Mouse (Mus musculus) neural tube, embryonic 14.5 days (tissue): ENCODE measurements around the gene Zfp775. TPM values are rescaled to one million over a fixed set of nuclear protein-coding genes. Genes with fewer than 3 reads are reported as not detected.

Experiments used
- ATAC-seq: fragments of 200-750 bp; cut with Nextera tagmentation; 2 replicates; pipeline ENCODE4 v1.8.0; 2017; ENCODE audit warnings: low read depth, mild to moderate bottlenecking, moderate TSS enrichment, moderate library complexity
- H3K27ac ChIP-seq: fragments of 300-500 bp; sonication (generic); 2 replicates; pipeline ENCODE4 v1.5.1; 2014; ENCODE audit warnings: low read depth, mild to moderate bottlenecking, control low read depth, low read length, moderate library complexity, mixed read lengths
- H3K27me3 ChIP-seq: fragments of 300-500 bp; sonication (generic); 2 replicates; pipeline ENCODE4 v1.6.1; 2014; ENCODE audit warnings: low read length; ENCODE audit not compliant: control insufficient read depth, insufficient read depth
- H3K36me3 ChIP-seq: fragments of 300-500 bp; sonication (generic); 2 replicates; pipeline ENCODE4 v1.6.1; 2014; ENCODE audit warnings: low read length, mixed read lengths; ENCODE audit not compliant: control insufficient read depth, insufficient read depth
- H3K4me1 ChIP-seq: fragments of 300-500 bp; sonication (generic); 2 replicates; pipeline ENCODE4 v1.6.1; 2014; ENCODE audit warnings: low read length; ENCODE audit not compliant: control insufficient read depth, insufficient read depth
- H3K4me2 ChIP-seq: fragments of 300-500 bp; sonication (generic); 2 replicates; pipeline ENCODE4 v1.6.1; 2014; ENCODE audit warnings: mild to moderate bottlenecking, low read depth, low read length, control low read depth
- H3K4me3 ChIP-seq: fragments of 300-500 bp; sonication (generic); 2 replicates; pipeline ENCODE4 v1.5.1; 2014; ENCODE audit warnings: low read depth, low read length, control low read depth, mixed read lengths
- H3K9ac ChIP-seq: fragments of 300-500 bp; sonication (generic); replicated peaks from 2 replicates; pipeline ENCODE4 v1.6.1; 2014; ENCODE audit warnings: low read depth, mild to moderate bottlenecking, control low read depth, low read length, mixed read lengths
- H3K9me3 ChIP-seq: fragments of 300-500 bp; sonication (generic); 2 replicates; pipeline ENCODE4 v1.6.1; 2016; ENCODE audit warnings: low read length; ENCODE audit not compliant: control insufficient read depth
- WGBS: fragments of 180-500 bp; shearing (Covaris S2); extraction: QIAGEN DNeasy Blood & Tissue Kit; methylation state at CpG from one replicate; pipeline ENCODE4 v1.1.7; 2014; 5-methylcytosine and 5-hydroxymethylcytosine counted together
- polyA plus RNA-seq: library from polyadenylated mRNA; unstranded; fragments of >200 nt; fragmentation: Nextera tagmentation; extraction: Ambion mirVana; gene quantifications from 2 replicates; pipeline ENCODE4 v1.2.1, GENCODE M21; 2014

Zfp775 gene
- polyA plus RNA-seq, 1 experiment from 2014 or later, result 12.3 TPM

- H3K9ac ChIP-seq, result no peak overlapping the region
- H3K9me3 ChIP-seq, result no peaks in the 10 kb centered on the region
- H3K4me2 ChIP-seq, result no peak overlapping the region
- peaks cover 3% of the 10 kb centered on the region; the same call in 1 of the 2 replicates for H3K36me3 ChIP-seq
- 79% methylated on average over 21 of the region's 21 CpGs for WGBS
- no peak overlapping the region for H3K27ac ChIP-seq
- ATAC-seq, result peak; percentile 22; the same call in 1 of the 2 replicates
- no peaks in the 10 kb centered on the region for H3K4me1 ChIP-seq
- no peaks in the 10 kb centered on the region for H3K27me3 ChIP-seq
- no peak overlapping the region for H3K4me3 ChIP-seq
These were observed 33.6 kb upstream of the Zfp775 start for GRCm38 (mm10) chr6:48568036-48568984.

- 82% methylated on average over 8 of the region's 8 CpGs for whole genome bisulfite sequencing
- ATAC-seq, result no peak
- Histone ChIP-seq H3K9me3 (no peaks in the 10 kb centered on the region), H3K36me3 (peaks cover 3% of the 10 kb centered on the region; the same call in 1 of the 2 replicates), H3K9ac (no peak overlapping the region), H3K4me3 (no peak overlapping the region), H3K27me3 (no peaks in the 10 kb centered on the region), H3K27ac (no peak overlapping the region), H3K4me1 (no peaks in the 10 kb centered on the region), H3K4me2 (no peak overlapping the region)
These were observed 32.6 kb upstream of the Zfp775 start for GRCm38 (mm10) chr6:48569065-48569807.

- no peaks in the 10 kb centered on the region for H3K4me1 ChIP-seq
- H3K36me3 ChIP-seq, result no peaks in the 10 kb centered on the region
- WGBS, result 92% methylated on average over 5 of the region's 5 CpGs
- ATAC-seq, result no peak
- H3K4me3 ChIP-seq, result no peak overlapping the region
- no peak overlapping the region for H3K27ac ChIP-seq
- H3K27me3 ChIP-seq, result no peaks in the 10 kb centered on the region
- H3K9ac ChIP-seq, result no peak overlapping the region
- H3K9me3 ChIP-seq, result no peaks in the 10 kb centered on the region
- H3K4me2 ChIP-seq, result no peak overlapping the region
These were observed 29.8 kb upstream of the Zfp775 start for GRCm38 (mm10) chr6:48572014-48572413.

- Histone ChIP-seq H3K27ac (no peak within 1 kb of the TSS), H3K4me3 (no peak within 1 kb of the TSS), H3K36me3 (no peaks in the 10 kb centered on the region), H3K9me3 (no peaks in the 10 kb centered on the region), H3K27me3 (no peaks in the 10 kb centered on the region), H3K4me1 (no peaks in the 10 kb centered on the region), H3K4me2 (no peak within 1 kb of the TSS), H3K9ac (no peak within 1 kb of the TSS)
- no peak for ATAC-seq
- 45% methylated on average over 6 of the region's 6 CpGs for WGBS
These were observed 29.2 kb upstream of the Zfp775 start, which contains the start of gene Rarres2 for GRCm38 (mm10) chr6:48572572-48573061. Gene Rarres2, minus strand, starts transcription at chr6:48572789.

GRCm38 (mm10) chr6:48573280-48573679 is 28.6 kb upstream of the Zfp775 start:
- Histone ChIP-seq H3K4me3 (no peak overlapping the region), H3K4me1 (no peaks in the 10 kb centered on the region)

GRCm38 (mm10) chr6:48573981-48574380 is 27.9 kb upstream of the Zfp775 start:
- WGBS, result 81% methylated on average over 3 of the region's 3 CpGs
- no peak for ATAC-seq
- Histone ChIP-seq H3K9me3 (no peaks in the 10 kb centered on the region), H3K4me2 (no peak overlapping the region), H3K36me3 (no peaks in the 10 kb centered on the region), H3K4me1 (no peaks in the 10 kb centered on the region), H3K9ac (no peak overlapping the region), H3K4me3 (no peak overlapping the region), H3K27me3 (no peaks in the 10 kb centered on the region), H3K27ac (no peak overlapping the region)

More at GRCm38 (mm10) chr6:48573280-48573679, 28.6 kb upstream of the Zfp775 start:
- Histone ChIP-seq H3K27me3 (no peaks in the 10 kb centered on the region), H3K27ac (no peak overlapping the region), H3K9me3 (no peaks in the 10 kb centered on the region), H3K4me2 (no peak overlapping the region), H3K9ac (no peak overlapping the region), H3K36me3 (no peaks in the 10 kb centered on the region)
- WGBS, result 75% methylated on average over 10 of the region's 10 CpGs
- no peak for ATAC-seq

- Histone ChIP-seq H3K4me3 (no peak overlapping the region), H3K36me3 (no peaks in the 10 kb centered on the region), H3K27ac (no peak overlapping the region), H3K9ac (no peak overlapping the region), H3K27me3 (no peaks in the 10 kb centered on the region), H3K4me2 (no peak overlapping the region), H3K9me3 (no peaks in the 10 kb centered on the region), H3K4me1 (no peaks in the 10 kb centered on the region)
- WGBS, result 68% methylated on average over 5 of the region's 5 CpGs
- no peak for ATAC-seq
These were observed 23.1 kb upstream of the Zfp775 start for GRCm38 (mm10) chr6:48578736-48579135.

GRCm38 (mm10) chr6:48579215-48579648 is 22.6 kb upstream of the Zfp775 start:
- H3K4me3 ChIP-seq, result no peak overlapping the region
- H3K9ac ChIP-seq, result no peak overlapping the region
- no peaks in the 10 kb centered on the region for H3K27me3 ChIP-seq
- no peaks in the 10 kb centered on the region for H3K9me3 ChIP-seq
- H3K27ac ChIP-seq, result no peak overlapping the region
- no peak overlapping the region for H3K4me2 ChIP-seq
- ATAC-seq, result no peak
- H3K4me1 ChIP-seq, result no peaks in the 10 kb centered on the region
- WGBS, result 55% methylated on average over 5 of the region's 5 CpGs
- no peaks in the 10 kb centered on the region for H3K36me3 ChIP-seq
